Mouse (Mus musculus) granulocyte monocyte progenitor cell, adult 5-6 weeks (primary cell): ENCODE measurements around the gene Sema4b. TPM values are rescaled to one million over a fixed set of nuclear protein-coding genes. Genes with fewer than 3 reads are reported as not detected.

ENCODE experiments used
- ATAC-seq: replicated peaks from 2 replicates; pipeline ENCODE4 v1.8.0; 2016; ENCODE audit warnings: mild to moderate bottlenecking, moderate TSS enrichment, inconsistent platforms; ENCODE audit not compliant: poor library complexity, severe bottlenecking
- total RNA-seq, 2 experiments: library from RNA; stranded (forward) in 1 of 2; stranded (reverse) in 1 of 2; fragments of 200-712, 200-1000 nt in 1 of 2; fragments of >200 nt in 1 of 2; fragmentation: Nextera tagmentation in 1 of 2; gene quantifications; 2 replicates each; pipeline ENCODE4 v1.2.3; 2014 to 2017

Sema4b gene
- total RNA-seq, 2 experiments from 2014 or later = 3.6 to 6.6 TPM

DNA sequence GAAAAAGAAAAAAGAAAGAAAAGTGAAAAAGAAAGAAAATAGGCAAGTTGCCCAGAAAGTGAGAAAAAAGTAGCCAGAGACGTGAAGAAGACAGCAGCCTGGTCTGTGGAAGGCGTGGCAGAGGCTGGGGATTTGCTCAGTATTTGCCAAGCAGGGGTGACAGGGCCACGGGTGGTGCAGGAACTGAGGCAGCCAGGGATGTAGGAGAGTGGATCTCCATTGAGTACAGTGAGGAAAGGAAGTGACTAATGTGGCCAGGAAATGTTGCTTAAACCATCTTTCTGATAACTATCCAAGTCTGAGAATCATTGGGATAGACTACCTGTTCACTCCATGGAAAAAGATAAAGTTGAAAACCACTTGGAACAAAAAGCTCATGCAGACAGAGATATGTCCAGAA, 10.5 kb upstream of the Sema4b start:
- ATAC-seq = peak; percentile 51

DNA sequence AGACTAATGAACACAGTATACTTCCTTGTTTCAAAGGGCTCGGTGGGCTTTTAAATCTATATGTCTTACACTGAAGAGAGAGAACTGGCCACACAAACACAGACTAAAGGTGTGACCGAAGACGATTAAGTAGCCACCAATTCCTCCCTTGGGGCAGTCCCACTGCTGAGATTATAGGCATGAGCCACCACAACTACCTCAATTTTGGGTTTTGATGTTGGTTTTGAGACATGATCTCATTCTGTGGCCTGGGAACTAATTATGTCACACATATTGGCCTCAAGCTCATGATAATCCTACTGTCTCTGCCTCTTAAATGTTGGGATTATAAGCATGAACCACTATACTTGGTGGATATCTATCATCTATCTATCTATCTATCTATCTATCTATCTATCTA, 9.2 kb upstream of the Sema4b start:
- ATAC-seq = no peak

DNA sequence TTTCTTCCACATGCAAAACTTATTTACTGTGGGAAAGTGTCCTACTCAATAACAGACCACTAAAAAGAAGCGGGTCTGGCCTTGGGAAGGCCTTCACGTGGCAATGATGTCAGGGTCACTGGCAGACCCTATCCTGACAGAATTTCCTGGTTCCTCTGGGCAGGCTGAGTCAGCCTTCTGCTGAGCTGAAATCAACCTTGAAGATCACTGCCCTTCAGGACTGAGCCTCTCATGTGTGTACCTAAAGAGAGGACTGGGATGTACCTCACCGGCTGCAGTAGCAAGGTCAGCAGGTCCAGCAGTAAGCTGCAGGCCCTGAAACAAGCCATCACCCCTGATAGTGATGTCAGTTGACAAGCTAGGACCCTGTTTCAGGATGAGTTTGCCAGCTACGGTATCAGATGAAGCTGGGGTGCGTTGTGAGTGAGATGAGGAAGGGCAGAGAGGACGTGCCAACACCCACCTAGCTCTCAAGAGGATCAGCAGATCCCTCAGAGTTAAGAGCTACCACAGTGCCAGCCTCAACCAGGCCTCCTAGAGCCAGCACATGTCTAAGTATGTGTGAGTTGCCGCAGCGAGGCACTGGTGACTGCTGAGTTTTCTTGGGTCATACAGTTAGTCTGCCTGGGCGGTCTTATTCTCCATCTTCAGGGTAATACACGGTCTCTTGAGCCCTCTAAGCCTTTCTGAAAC, 8.5 kb upstream of the Sema4b start:
- no peak for ATAC-seq

DNA sequence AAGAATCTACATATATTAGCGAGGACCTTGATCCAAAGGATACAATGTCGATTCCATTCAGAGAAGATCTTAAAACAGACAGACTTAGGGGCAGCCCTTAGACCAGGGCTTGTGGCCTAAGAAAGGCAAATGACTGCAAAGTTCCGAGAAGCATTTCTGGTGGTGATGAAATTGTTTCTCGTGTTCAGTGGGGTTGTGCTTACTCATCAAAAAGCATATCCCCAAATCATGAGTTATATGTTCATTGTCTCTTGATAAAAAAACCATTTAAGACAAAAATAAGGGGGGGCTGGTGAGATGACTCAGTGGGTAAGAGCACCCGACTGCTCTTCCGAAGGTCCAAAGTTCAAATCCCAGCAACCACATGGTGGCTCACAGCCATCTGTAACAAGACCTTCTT, 7.3 kb upstream of the Sema4b start:
- peak; percentile 22; the same call in 1 of the 2 replicates for ATAC-seq

DNA sequence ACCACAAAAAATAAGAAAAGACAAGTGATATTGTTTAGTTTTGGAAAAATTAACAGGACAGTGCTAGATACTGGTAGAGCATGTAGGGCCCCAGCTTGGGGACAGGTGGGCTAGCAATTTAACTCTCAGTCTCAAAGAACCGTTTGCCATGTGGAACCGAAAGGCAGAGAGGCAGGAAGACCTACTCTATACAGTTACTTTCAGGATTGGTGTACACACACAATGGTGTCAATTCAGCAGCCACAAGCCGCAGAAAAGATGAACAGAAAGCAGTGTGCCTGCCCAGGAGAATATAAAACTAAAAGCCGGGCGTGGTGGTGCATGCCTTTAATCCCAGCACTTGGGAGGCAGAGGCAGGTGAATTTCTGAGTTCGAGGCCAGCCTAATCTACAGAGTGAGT, 6.9 kb upstream of the Sema4b start:
- ATAC-seq = peak; percentile 75

DNA sequence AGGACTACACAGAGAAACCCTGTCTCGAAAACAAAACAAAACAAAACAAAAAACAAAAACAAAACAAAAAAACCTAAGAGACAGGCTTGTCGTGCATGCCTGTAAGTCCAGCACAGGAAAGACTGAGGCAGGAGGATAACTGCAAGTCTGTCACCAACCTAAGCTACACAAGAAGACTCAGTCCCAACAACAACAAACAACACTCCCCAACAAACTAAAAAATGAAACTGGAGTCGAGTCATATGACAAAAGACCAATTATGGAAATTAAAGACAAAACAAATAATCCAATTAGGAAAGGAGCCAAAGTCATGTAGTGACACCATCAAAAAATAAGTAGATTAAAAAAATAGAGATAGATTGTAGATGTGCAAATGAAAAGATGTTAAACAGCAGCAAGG, 6.4 kb upstream of the Sema4b start:
- no peak for ATAC-seq

DNA sequence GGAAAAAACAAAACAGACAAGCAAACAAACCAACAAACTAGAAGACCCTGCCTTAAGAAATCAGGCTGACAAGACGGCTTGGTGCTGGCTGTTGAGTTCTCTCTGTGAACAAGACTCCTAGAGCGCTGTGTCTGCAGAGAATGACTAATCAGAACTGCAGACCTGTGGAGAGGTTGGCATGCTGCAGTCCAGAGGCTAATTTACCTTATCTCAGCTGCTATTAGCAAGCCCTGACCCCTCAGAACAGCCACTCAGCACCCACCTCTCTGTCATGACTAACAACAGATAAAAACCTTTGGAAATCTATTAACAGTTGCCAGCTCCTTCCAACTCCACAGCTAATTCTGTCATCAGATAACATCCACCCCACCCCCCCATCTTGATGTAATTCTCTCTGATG, 5.6 kb upstream of the Sema4b start:
- no peak for ATAC-seq

DNA sequence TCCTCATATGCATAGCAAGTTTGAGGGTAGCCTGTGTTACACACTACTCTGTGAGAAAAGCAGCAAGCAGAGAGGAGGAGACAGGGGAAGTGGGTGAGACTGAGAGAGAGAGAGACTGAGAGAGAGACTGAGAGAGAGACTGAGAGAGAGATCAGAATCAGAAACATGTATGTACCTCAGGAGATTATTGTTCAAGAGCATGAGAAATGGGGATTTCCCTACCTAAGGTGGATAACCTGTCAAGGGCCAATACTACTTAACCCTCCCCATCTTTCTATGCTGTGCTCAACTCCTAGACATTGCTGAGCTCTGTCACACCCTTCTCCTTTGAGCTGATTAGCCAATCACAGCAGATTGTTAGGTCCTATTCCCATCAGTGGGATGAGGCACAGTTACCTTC, 4.5 kb upstream of the Sema4b start:
- no peak for ATAC-seq

DNA sequence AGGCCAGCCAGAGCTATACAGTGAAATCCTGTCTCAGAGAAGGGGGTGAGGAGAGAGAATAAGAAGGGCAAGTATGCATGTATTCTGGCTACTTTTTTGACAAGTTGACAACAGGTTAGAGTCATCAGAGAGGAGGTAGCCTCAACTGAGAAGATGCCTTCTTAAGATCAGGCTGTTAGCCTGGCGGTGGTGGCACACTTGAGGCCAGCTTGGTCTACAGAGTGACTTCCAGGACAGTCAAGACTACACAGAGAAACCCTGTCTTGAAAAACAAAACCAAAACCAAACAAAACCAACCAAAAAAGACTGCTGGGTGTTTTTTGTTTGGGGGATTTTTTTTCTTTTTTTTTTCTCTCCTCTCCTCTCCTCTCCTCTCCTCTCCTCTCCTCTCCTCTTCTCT, 3.2 kb upstream of the Sema4b start:
- no peak for ATAC-seq

DNA sequence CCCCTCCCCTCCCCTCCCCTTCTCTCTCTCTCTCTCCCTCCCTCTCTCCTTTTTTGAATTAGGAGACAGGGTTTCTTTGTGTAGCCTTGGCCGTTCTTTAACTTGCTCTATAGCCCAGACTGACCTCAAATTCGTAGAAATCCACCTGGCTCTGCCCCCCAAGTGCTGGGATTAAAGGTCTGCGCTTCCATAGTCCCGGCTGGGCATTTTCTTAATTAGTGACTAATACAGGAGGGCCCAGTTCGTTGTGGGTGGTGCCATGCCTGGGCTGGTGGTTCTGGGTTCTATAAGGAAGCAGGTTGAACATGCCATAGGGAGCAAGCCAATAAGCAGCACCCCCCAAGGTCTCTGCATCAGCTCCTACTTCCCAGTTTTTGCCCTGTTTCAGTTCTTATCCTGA, 2.7 kb upstream of the Sema4b start:
- ATAC-seq = no peak

DNA sequence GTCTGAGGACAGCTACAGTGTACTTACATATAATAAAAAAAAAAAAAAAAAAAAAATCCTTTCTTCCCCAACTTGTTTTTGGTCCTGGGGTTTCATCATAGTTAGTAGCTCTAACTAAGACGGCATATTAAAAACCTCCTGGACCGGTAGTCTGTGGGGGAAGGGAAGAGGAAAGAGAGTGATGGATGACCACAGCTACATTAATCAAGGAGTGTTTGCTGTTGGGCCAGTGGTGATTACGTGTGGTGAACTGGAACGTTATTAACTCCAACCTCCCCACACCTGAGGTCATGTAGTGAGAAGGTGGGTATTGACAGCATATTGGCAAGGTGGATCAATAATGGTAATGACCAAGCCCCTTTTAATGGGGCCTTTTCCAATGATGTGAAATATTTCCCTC, 2.1 kb upstream of the Sema4b start:
- ATAC-seq = no peak

DNA sequence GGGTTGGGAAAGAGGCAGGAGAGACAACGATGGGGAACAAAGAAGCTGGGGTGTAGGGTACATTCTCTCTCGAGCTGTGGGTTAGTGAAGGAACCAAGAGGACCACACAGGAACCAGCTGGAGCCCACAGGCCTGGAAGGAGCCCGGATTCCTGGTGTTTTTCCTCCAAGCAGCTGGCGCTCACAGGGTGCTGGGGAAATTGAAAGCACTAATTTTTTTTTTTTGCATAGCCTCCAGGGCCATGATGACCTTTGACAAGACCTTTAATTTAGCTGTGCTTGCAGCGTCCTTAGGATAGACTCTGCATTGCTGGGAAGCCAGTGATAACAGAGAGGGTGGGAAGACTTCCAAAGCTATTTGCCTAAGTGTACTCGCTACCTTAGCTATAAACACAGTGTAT, 1.7 kb upstream of the Sema4b start:
- ATAC-seq = peak; percentile 26

DNA sequence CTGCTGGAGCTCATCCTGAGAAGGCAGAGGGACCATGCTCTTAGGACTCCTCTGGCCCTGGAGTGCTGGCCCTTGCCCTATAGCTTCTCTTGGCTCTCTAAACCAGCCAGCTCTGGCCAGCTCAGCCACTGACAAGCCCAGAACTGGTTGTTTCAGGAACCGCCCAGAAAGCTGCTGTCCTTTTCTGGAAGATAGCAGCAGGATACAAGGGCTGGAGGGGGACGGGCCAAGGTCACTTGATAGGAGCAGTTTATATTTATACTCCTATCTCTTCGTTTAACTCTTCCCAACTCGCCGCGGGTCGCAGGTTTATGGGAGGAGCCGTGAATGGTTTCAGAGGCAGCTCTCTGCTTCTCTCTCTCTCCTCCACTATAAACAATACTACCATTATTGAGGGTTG, 620 bp upstream of the Sema4b start:
- ATAC-seq = no peak

DNA sequence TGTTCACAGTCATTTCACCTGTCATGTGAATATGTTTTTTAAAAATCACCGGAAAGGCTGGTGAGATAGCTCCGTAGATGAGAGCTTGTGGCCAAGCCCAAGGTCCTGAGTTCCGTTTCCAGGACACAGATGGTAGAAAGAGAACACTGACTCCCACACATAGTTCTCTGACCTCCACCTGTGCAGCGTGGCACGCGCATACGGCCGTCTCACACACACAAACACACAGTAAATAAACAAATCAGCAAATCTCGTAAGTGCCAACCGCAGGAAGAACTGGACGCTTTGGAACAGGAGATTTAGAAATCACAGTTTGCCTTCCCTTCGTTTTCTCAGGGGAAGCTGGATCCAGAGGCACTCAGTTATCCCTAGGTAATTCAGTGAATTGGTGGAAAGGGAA, 860 bp downstream of the Sema4b start:
- ATAC-seq = no peak

DNA sequence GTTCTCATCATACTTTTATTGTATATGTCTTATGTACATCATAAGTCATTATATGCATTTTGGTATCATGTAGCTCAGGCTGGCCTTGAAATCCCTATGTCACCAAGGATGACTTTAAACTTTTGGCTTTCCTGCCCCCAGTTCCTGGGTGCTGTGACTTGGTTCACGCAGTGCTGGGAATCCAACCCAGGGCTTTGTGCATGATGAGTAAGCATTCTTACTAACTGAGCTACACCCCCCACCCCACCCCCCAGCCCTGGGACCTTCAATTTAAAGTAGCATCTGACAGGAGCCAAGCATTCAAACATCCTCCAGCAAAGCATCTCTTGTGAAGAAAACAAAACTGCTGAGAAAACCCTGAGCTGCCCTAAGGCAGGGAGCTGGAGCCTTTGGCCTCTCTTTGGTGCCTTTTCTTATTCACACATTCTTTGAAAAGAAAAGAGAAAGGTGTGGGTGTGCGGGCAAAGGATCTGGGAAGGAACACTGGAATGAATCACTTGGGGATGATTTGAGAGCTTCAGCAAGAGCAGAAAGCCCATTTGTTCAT, 2.0 kb downstream of the Sema4b start:
- ATAC-seq = no peak

DNA sequence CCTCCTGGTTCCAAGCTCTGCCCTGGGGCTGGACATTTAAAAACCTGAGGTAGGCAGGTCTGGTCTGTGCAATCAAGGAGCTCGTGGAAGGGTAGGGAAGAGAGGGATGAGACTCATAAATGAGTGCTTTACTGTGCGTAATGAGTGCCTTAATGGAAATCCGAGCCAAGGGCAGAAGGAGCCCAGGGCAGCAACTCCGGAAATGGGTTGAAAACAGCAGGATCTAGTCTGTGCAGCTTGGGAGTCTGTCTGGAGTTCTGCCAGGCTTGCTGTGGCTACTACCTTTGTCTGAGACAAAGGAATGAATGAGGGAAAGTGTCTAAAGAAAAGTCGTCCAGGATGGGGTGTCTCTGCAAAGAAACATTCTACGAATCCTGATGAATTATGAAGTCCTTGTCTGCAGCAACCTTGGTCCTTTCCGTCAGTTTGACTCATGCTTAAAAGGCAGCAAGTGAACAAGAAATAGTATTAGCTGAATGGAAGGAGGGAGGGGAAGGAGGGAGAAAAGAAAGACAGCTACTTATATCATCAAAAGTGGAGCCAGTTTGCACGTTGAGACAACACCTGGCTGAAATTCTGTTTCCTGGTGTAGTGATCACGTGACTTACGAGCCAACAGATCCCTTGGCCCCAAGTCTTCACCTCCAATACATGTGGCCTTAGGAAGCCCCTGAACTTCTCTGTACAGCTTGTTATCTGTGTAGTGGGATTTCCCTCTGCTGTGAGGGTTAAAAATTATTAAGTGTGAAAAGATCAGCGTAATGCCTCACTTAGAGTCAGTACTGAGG, 2.7 kb downstream of the Sema4b start:
- ATAC-seq = no peak

DNA sequence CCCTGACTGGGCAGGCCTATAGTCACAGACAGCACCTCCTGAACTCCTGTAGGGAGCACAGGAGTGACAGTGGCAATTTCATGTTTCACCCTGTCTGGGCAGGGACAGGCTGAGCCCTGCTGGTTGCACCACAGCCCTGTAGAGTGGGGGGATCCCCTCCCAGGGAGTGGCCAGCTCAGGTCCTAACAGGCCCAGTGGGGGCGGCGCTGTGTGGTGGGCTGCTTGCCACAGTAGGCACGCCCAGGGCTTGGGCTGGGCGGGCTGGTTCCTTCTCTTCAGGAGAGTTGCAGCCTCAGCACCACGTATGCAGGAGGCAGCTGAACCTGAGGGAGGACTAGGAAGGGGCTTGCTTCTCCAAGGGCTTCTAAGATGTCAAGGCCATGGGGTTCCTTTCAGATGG, 4.8 kb downstream of the Sema4b start:
- ATAC-seq = peak; percentile 88

DNA sequence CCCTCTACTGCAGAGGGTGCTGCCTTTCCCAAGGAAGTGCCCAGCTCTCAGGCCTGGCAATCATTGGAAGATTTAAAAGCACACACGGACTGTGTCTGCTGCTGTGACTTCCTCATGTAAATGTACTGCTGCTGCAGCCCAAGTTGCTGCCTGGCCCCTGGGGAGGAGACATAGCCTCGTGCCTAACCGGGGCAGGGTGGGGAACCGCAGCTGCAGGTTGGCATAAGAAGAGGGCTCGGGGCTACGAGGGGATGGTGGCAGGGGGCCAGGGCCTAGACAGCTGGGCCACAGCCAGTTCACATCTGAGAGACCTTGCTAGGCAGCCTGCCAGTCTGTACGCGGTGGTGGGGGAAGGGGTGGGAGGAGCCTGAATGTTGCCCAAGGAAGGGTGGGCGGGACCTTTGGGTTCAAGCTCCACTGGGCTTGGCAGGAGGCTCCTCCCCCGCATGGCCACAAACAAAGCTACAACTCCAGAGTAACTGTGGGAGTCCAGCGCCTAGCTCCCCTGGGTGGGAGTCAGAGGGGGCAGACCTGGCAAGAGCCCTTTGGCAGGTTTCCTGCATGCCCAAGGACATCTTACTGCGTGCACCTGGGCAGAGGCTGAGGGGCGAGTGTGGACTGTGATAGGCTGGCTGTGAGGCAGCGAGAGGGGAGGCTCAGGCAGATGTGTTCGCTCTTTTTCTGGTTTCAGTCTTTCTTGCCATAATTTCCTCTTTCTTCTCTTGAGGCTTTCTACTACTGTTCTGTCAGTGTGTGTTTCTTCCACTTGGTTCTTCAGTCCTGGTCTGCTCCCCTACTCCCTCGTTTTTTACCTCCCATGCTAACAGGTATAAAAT, 5.8 kb downstream of the Sema4b start:
- peak; percentile 67 for ATAC-seq

DNA sequence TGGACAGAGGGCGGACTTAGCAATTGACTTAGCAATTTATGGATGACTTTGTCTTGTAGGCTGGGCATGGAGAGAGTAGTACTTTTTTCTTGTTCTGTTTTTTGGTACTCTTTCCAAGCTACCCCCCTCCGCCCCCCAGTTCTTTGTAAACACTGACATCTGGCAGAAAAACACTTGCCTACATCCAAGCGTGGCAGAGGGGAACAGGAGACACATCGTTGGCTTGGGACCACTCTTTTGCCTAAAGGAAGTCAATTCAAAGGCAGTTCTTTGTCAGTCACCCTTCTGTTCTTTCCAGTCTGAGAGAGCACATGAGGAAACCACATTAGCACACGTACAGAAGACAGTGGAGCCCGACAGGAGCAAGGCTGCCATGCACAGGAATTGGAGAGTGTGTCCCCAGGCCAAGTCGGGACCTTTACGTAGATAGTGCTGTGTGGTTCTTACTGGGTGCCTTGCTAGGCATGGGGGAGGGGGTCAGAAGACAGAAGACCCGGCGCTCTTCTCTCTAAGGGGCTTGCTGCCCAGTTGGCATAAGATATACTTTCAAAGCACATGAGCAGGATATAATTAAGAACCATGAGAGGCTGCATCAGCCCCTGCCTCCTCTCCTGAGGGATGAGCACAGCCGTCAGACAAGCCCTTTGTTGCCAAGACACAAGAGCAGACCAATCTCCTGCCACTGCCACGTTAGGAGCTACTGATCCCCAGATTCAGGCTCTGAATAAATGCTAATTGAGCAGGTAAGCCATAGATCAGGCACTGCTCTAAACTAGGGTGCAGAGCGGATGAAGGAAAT, 7.5 kb downstream of the Sema4b start:
- no peak for ATAC-seq

DNA sequence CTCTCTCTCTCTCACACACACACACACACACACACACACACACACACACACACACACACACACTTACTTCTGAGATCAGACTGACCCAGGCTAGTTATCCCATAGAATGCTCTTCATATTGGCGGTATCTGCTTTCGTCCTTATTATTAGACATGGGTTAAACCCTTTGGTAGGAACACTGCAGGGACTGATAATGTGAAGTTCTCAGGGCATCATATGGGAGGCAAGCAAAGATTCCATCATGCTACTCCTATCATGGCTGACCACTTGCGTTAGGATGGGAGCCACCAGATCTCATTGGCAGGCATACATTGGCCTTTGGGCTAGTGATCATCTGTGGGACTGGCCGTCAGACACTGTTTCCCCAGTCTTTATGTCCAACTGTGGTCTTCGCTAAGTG, 8.5 kb downstream of the Sema4b start:
- ATAC-seq = no peak
